Mouse (Mus musculus) neural tube, embryonic 15.5 days (tissue): ENCODE data around the gene Strap. TPM values are rescaled to one million over a fixed set of nuclear protein-coding genes. Genes with fewer than 3 reads are reported as not detected.

ENCODE experiments used
- ATAC-seq: fragments of 200-750 bp; cut with Nextera tagmentation; 2 replicates; pipeline ENCODE4 v1.8.0; 2017; ENCODE audit warnings: mild to moderate bottlenecking, moderate TSS enrichment, moderate library complexity; ENCODE audit not compliant: low FRiP score
- H3K27ac ChIP-seq: fragments of 300-500 bp; sonication (generic); replicated peaks from 2 replicates; pipeline ENCODE4 v1.5.1; 2015; ENCODE audit warnings: mild to moderate bottlenecking, inconsistent platforms
- H3K27me3 ChIP-seq: fragments of 300-500 bp; sonication (generic); replicated peaks from 2 replicates; pipeline ENCODE4 v1.6.1; 2015; ENCODE audit warnings: inconsistent platforms
- H3K36me3 ChIP-seq: fragments of 300-500 bp; sonication (generic); 2 replicates; pipeline ENCODE4 v1.6.1; 2015; ENCODE audit warnings: inconsistent platforms
- H3K4me1 ChIP-seq: fragments of 300-500 bp; sonication (generic); 2 replicates; pipeline ENCODE4 v1.6.1; 2015; ENCODE audit warnings: inconsistent platforms
- H3K4me2 ChIP-seq: fragments of 300-500 bp; sonication (generic); 2 replicates; pipeline ENCODE4 v1.6.1; 2015; ENCODE audit warnings: inconsistent platforms, mild to moderate bottlenecking, moderate library complexity
- H3K4me3 ChIP-seq: fragments of 300-500 bp; sonication (generic); replicated peaks from 2 replicates; pipeline ENCODE4 v1.5.1; 2015; ENCODE audit warnings: mild to moderate bottlenecking, inconsistent platforms
- H3K9ac ChIP-seq: fragments of 300-500 bp; sonication (generic); replicated peaks from 2 replicates; pipeline ENCODE4 v1.6.1; 2015; ENCODE audit warnings: mild to moderate bottlenecking, inconsistent platforms
- H3K9me3 ChIP-seq: fragments of 300-500 bp; sonication (generic); replicated peaks from 2 replicates; pipeline ENCODE4 v1.6.1; 2016; ENCODE audit warnings: inconsistent platforms
- WGBS: fragments of 180-500 bp; shearing (Covaris S2); methylation state at CpG from one replicate; pipeline ENCODE4 v1.1.7; 2015; ENCODE audit warnings: mixed read lengths; 5-methylcytosine and 5-hydroxymethylcytosine counted together
- polyA plus RNA-seq: library from polyadenylated mRNA; unstranded; fragments of >200 nt; fragmentation: Nextera tagmentation; extraction: Ambion mirVana; gene quantifications from 2 replicates; pipeline ENCODE4 v1.2.1, GENCODE M21; 2015

Strap gene
- polyA plus RNA-seq, 1 experiment from 2014 or later, result 155 TPM

DNA sequence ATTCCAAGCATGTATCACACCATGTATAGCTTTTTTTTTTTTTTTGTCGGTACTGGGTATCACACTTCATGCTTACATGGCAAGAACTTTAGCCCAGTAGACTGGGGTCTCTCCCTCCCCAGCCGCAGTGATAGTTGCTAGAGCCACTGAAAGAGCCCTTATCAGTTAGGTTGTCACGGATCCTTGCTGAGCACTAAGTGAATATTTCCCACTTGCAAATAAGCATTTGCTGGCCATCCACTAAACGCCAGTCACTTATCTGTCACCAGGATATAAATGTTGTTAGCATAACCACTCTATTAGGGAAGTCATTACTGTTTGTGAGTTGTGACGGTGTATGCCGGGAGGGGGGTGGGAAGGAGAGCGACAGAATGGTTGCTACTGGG, 425 bp upstream of the Strap start:
- peak; percentile 56 for ATAC-seq
- Histone ChIP-seq H3K9ac (peak overlapping the region; percentile 52), H3K4me3 (peak overlapping the region; percentile 82), H3K27me3 (0 out of 2 replicates have a peak, but pooled peaks cover 3% of the 10 kb centered on the region), H3K36me3 (peaks cover 8% of the 10 kb centered on the region), H3K27ac (peak overlapping the region; percentile 84), H3K9me3 (no peaks in the 10 kb centered on the region), H3K4me1 (peaks cover 22% of the 10 kb centered on the region), H3K4me2 (peak overlapping the region; percentile 73)
- WGBS, result 11% methylated on average over 7 of the region's 7 CpGs

- peaks cover 22% of the 10 kb centered on the region for H3K4me1 ChIP-seq
- H3K27me3 ChIP-seq, result 0 out of 2 replicates have a peak, but pooled peaks cover 3% of the 10 kb centered on the region
- 11% methylated on average over 17 of the region's 17 CpGs for WGBS
These were observed 877 bp downstream of the Strap start for GRCm38 (mm10) chr6:137735671-137736238.

GRCm38 (mm10) chr6:137740972-137741371, 6.1 kb downstream of the Strap start:
- Histone ChIP-seq H3K4me2 (no peak overlapping the region), H3K4me1 (peaks cover 15% of the 10 kb centered on the region), H3K4me3 (no peak overlapping the region), H3K27me3 (no peaks in the 10 kb centered on the region), H3K27ac (no peak overlapping the region), H3K9ac (no peak overlapping the region), H3K36me3 (peaks cover 68% of the 10 kb centered on the region), H3K9me3 (no peaks in the 10 kb centered on the region)
- WGBS, result 94% methylated on average over 2 of the region's 2 CpGs
- ATAC-seq, result no peak

More at GRCm38 (mm10) chr6:137735671-137736238, 877 bp downstream of the Strap start:
- Histone ChIP-seq H3K4me3 (peak overlapping the region; percentile 82), H3K9me3 (no peaks in the 10 kb centered on the region), H3K9ac (peak overlapping the region; percentile 80), H3K36me3 (peaks cover 21% of the 10 kb centered on the region), H3K27ac (peak overlapping the region; percentile 84), H3K4me2 (peak overlapping the region; percentile 73)
- no peak for ATAC-seq

DNA sequence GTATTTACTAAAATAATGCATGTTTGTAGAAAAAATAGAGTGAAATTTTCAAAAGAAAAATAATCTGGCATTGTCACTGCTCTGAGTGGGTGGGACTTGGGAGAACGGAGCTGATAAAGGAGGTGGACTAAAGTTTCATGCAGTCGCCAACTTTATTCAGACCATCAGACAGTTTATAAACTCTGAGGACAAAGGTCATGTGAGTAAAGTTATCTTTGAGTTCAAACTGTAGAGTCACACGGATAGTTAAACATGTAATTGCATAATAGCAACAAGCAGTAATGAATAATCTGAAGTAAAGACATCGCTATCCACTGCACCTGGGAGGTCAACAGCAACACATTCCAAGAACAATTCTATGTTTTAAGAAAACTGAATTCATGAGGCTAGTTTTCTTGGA, 9.8 kb downstream of the Strap start:
- no peak overlapping the region for H3K4me3 ChIP-seq
- H3K27ac ChIP-seq, result no peak overlapping the region
- no peak for ATAC-seq
- H3K4me1 ChIP-seq, result no peaks in the 10 kb centered on the region
- peaks cover 79% of the 10 kb centered on the region for H3K36me3 ChIP-seq
- WGBS, result 92% methylated on average over 4 of the region's 4 CpGs
- H3K27me3 ChIP-seq, result no peaks in the 10 kb centered on the region
- no peaks in the 10 kb centered on the region for H3K9me3 ChIP-seq
- no peak overlapping the region for H3K4me2 ChIP-seq
- H3K9ac ChIP-seq, result no peak overlapping the region

- H3K36me3 ChIP-seq, result peaks cover 73% of the 10 kb centered on the region
- H3K27me3 ChIP-seq, result no peaks in the 10 kb centered on the region
- H3K4me3 ChIP-seq, result no peak overlapping the region
- no peak for ATAC-seq
- H3K27ac ChIP-seq, result no peak overlapping the region
- no peaks in the 10 kb centered on the region for H3K9me3 ChIP-seq
- 83% methylated on average over 5 of the region's 5 CpGs for WGBS
- H3K9ac ChIP-seq, result no peak overlapping the region
- H3K4me1 ChIP-seq, result no peaks in the 10 kb centered on the region
- H3K4me2 ChIP-seq, result no peak overlapping the region
These were observed 12.5 kb downstream of the Strap start for GRCm38 (mm10) chr6:137747174-137747928.

DNA sequence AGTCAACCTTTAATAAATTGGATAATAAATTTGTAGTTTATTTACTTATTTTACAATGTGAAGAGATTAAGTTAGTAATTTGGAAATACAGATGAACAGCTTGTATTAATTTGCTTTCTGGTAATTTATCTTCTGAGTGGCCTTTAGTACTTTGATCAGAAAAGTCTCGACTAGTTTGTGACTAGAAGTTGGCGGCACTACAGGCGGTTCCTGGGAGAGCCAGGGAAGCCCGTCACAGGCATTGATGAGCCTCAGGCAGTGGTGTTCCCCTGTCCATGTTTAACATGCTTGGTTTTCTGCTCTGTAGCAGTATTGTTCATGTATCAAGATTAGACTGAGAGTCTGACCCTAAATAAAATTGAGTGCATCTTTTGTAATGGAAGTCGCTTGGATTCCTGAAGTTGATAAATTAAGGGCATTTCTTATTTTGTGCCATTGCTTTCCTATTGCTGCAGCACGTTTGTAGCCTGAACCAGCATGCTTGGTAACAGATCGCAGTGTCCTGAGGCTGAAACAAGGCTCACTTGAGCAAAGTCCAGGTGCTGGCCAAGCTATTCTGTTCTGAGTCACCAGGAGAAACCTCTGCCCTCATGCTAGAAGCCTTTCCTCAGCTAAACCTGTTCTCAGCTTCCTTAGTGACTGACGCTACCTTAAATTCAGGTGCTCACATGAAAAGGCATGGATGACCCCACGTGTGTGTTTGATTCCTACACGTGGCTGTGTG, 16.8 kb downstream of the Strap start:
- Histone ChIP-seq H3K27me3 (no peaks in the 10 kb centered on the region), H3K36me3 (peaks cover 42% of the 10 kb centered on the region), H3K27ac (no peak overlapping the region), H3K4me1 (peaks cover 6% of the 10 kb centered on the region; the same call in 1 of the 2 replicates), H3K9ac (no peak overlapping the region), H3K4me2 (no peak overlapping the region), H3K9me3 (no peaks in the 10 kb centered on the region), H3K4me3 (no peak overlapping the region)
- no peak for ATAC-seq
- WGBS, result 89% methylated on average over 10 of the region's 10 CpGs

DNA sequence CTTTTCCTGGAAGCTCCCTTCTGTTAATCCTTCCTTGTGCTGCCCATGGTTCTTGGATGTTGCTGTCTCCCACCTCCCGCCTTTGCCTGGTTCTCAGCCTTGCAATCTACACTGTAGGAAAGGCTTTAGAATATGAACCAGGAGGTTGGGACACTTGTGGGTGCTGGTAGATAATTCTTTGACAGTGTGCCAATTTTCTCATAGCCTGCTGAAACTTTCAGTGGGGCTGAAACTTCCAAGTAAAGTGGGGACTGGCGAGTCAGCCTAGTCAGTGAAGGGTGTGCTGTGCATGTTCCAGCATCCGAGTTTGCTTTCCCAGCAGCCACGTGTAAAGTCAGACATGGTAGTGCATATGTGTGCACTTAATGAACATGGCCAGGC, 17.4 kb downstream of the Strap start:
- Histone ChIP-seq H3K4me3 (no peak overlapping the region), H3K36me3 (peaks cover 40% of the 10 kb centered on the region), H3K9ac (no peak overlapping the region), H3K27me3 (no peaks in the 10 kb centered on the region), H3K4me2 (no peak overlapping the region), H3K27ac (no peak overlapping the region), H3K4me1 (peaks cover 6% of the 10 kb centered on the region; the same call in 1 of the 2 replicates), H3K9me3 (no peaks in the 10 kb centered on the region)
- ATAC-seq, result no peak
- 87% methylated on average over 4 of the region's 4 CpGs for WGBS

DNA sequence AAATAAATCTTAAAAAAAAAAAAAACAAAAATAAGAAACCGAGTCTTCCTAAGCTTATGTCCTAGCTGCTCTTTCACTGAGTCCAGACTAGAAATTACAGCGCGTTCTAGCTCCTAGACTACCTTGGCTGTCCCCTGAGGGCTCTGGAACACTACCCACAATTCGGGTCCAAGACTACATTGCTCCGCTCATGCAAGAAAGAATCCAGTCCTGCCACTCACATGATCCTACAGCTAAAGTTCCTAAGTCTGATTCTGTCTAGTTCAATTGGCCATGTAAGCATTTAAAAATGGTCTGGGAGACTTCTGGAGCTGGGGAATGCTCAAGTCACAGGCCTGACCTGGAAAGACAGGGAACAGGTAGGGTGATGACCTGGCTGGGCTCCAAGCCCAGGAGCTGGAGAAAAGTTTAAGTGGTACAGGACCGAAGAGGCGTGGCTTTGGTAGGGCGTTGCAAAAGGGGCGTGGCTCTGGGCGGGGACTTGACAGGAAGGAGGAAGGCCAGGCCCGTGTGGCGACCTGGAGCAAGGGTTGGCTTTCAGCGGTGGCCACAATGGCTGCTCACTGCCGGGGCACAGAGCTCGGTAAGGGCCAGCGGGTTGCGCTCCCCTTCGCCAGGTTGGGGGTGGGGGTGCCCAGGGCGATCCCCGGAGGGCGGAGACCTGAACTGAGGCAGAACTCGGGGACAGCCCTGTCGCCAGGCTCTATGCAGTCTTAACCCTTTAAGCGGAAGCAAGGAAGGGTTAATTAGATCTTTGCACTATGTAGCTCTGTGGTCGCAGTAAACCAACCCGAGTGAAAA, 19.4 kb downstream of the Strap start, which contains the start of gene Dera:
Gene Dera (plus strand): TSS at position 491 of the 801 bp plus-strand sequence.
- Histone ChIP-seq H3K4me1 (peaks cover 6% of the 10 kb centered on the region; the same call in 1 of the 2 replicates), H3K27me3 (no peaks in the 10 kb centered on the region), H3K27ac (no peak within 1 kb of the TSS), H3K4me3 (peak within 1 kb of the TSS; percentile 55), H3K9me3 (no peaks in the 10 kb centered on the region), H3K4me2 (peak within 1 kb of the TSS; percentile 83), H3K36me3 (peaks cover 26% of the 10 kb centered on the region), H3K9ac (peak within 1 kb of the TSS; percentile 48)
- peak; percentile 79 for ATAC-seq
- WGBS, result 13% methylated on average over 26 of the region's 26 CpGs

DNA sequence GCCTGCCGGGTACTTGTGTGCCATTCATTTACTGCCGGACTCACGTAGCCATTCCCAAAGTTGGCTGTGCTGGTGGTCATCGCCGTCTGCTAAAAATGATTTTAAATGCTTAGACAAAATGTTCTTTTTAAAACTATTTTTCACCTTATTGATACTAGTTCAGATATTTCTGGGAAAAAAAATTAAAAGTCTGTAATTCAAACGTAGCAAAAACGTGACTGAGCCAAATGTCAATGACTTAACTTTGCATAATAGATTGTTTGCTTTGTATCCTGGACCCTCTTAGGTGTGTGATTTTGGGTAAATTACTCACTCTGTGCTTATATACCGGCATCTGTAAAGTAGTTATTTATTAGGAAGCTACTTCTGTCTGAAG, 20.0 kb downstream of the Strap start:
- ATAC-seq, result no peak
- H3K27me3 ChIP-seq, result no peaks in the 10 kb centered on the region
- peak overlapping the region; percentile 48 for H3K9ac ChIP-seq
- H3K4me3 ChIP-seq, result peak overlapping the region; percentile 55
- H3K4me1 ChIP-seq, result peaks cover 6% of the 10 kb centered on the region; the same call in 1 of the 2 replicates
- peaks cover 20% of the 10 kb centered on the region for H3K36me3 ChIP-seq
- H3K4me2 ChIP-seq, result peak overlapping the region; percentile 83
- H3K27ac ChIP-seq, result no peak overlapping the region
- 5% methylated on average over 8 of the region's 8 CpGs for WGBS
- H3K9me3 ChIP-seq, result no peaks in the 10 kb centered on the region

DNA sequence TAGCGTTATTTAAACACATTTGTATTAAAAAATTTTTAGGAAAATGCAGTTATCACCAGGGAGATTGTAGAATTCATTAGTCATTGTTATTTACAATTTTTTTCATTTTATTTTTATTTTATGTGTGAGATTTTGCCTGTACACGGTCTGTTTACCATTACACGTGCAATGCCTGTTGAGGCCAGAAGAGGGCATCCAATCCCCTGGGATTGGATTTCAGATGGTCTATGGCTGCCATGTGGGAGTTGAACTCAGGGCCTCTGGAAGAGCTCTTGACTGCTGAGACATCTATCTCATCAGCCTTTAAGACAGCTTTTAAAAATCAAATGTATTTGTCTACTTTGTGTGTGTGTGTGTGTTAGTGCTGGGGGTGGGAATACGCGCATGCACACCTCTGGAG, 21.4 kb downstream of the Strap start:
- Histone ChIP-seq H3K9ac (no peak overlapping the region), H3K27ac (no peak overlapping the region), H3K9me3 (no peaks in the 10 kb centered on the region), H3K36me3 (peaks cover 12% of the 10 kb centered on the region), H3K4me1 (peaks cover 6% of the 10 kb centered on the region; the same call in 1 of the 2 replicates), H3K4me2 (no peak overlapping the region), H3K27me3 (no peaks in the 10 kb centered on the region), H3K4me3 (no peak overlapping the region)
- no peak for ATAC-seq
- 66% methylated on average over 5 of the region's 5 CpGs for WGBS

- no peaks in the 10 kb centered on the region for H3K36me3 ChIP-seq
- WGBS, result 100% methylated on average over 1 of the region's 1 CpGs
- H3K9ac ChIP-seq, result no peak overlapping the region
- no peak overlapping the region for H3K27ac ChIP-seq
- no peak overlapping the region for H3K4me3 ChIP-seq
- no peak overlapping the region for H3K4me2 ChIP-seq
- no peaks in the 10 kb centered on the region for H3K27me3 ChIP-seq
- ATAC-seq, result no peak
- H3K9me3 ChIP-seq, result no peaks in the 10 kb centered on the region
- peaks cover 6% of the 10 kb centered on the region; the same call in 1 of the 2 replicates for H3K4me1 ChIP-seq
These were observed 23.0 kb downstream of the Strap start for GRCm38 (mm10) chr6:137757891-137758290.
